Mouse (Mus musculus) heart, embryonic 14.5 days (tissue): ENCODE data around the gene Cgas. TPM values are rescaled to one million over a fixed set of nuclear protein-coding genes. Genes with fewer than 3 reads are reported as not detected.
A peak's percentile ranks its signal among the peaks of the same experiment; 100 is the strongest.
"Not testable (repeated sequence)": the region's sequence is repeated elsewhere in the genome, so short reads cannot be mapped to it uniquely, and the experiment has no call there.

ENCODE experiments used
- ATAC-seq: fragments of 200-750 bp; cut with Nextera tagmentation; 2 replicates; pipeline ENCODE4 v1.8.0; 2017; ENCODE audit warnings: low read depth, moderate TSS enrichment; ENCODE audit not compliant: insufficient number of reproducible peaks, insufficient read depth, low FRiP score
- H3K27ac ChIP-seq, 2 experiments: fragments of 200-500 bp in 1 of 2; fragments of 300-500 bp in 1 of 2; sonication (generic) in 1 of 2; replicated peaks in 1 of 2; 2 replicates each; pipeline ENCODE4 v1.5.1; 2012 to 2014; ENCODE audit warnings: low read depth in 2 of 2, low read length in 2 of 2, control low read depth in 1 of 2, mild to moderate bottlenecking in 1 of 2, mixed read lengths in 1 of 2; ENCODE audit not compliant: control insufficient read depth in 1 of 2, insufficient read depth in 1 of 2
- H3K27me3 ChIP-seq: fragments of 300-500 bp; sonication (generic); 2 replicates; pipeline ENCODE4 v1.6.1; 2014; ENCODE audit warnings: mild to moderate bottlenecking, low read length, control low read depth; ENCODE audit not compliant: control insufficient read depth, insufficient read depth
- H3K36me3 ChIP-seq: fragments of 300-500 bp; sonication (generic); 2 replicates; pipeline ENCODE4 v1.6.1; 2014; ENCODE audit warnings: mild to moderate bottlenecking, control low read depth, low read length, mixed read lengths; ENCODE audit not compliant: control insufficient read depth, insufficient read depth
- H3K4me1 ChIP-seq, 2 experiments: fragments of 200-500 bp in 1 of 2; fragments of 300-500 bp in 1 of 2; sonication (generic) in 1 of 2; 2 replicates each; pipeline ENCODE4 v1.6.1; 2012 to 2014; ENCODE audit warnings: low read length in 2 of 2, control low read depth in 1 of 2, mixed read lengths in 1 of 2; ENCODE audit not compliant: control insufficient read depth in 2 of 2, insufficient read depth in 2 of 2
- H3K4me2 ChIP-seq: fragments of 300-500 bp; sonication (generic); 2 replicates; pipeline ENCODE4 v1.6.1; 2014; ENCODE audit warnings: mild to moderate bottlenecking, low read length
- H3K4me3 ChIP-seq, 2 experiments: fragments of 200-500 bp in 1 of 2; fragments of 300-500 bp in 1 of 2; sonication (generic) in 1 of 2; 2 replicates each; pipeline ENCODE4 v1.5.1; 2012 to 2014; ENCODE audit warnings: low read length in 2 of 2, mild to moderate bottlenecking in 2 of 2, control low read depth in 1 of 2, low read depth in 1 of 2, moderate library complexity in 1 of 2; ENCODE audit not compliant: control insufficient read depth in 1 of 2, insufficient read depth in 1 of 2
- H3K9ac ChIP-seq: fragments of 300-500 bp; sonication (generic); 2 replicates; pipeline ENCODE4 v1.6.1; 2014; ENCODE audit warnings: mild to moderate bottlenecking, low read length
- H3K9me3 ChIP-seq: fragments of 300-500 bp; sonication (generic); 2 replicates; pipeline ENCODE4 v1.6.1; 2016; ENCODE audit warnings: low read length, control low read depth; ENCODE audit not compliant: control insufficient read depth
- WGBS: fragments of 180-500 bp; shearing (Covaris S2); extraction: QIAGEN DNeasy Blood & Tissue Kit; methylation state at CpG from one replicate; pipeline ENCODE4 v1.1.7; 2014; 5-methylcytosine and 5-hydroxymethylcytosine counted together
- polyA plus RNA-seq: library from polyadenylated mRNA; unstranded; fragments of >200 nt; fragmentation: Nextera tagmentation; extraction: Ambion mirVana; gene quantifications from 2 replicates; pipeline ENCODE4 v1.2.1, GENCODE M21; 2014

The Cgas gene
- polyA plus RNA-seq, 1 experiment from 2014 or later, result 0.77 TPM

DNA sequence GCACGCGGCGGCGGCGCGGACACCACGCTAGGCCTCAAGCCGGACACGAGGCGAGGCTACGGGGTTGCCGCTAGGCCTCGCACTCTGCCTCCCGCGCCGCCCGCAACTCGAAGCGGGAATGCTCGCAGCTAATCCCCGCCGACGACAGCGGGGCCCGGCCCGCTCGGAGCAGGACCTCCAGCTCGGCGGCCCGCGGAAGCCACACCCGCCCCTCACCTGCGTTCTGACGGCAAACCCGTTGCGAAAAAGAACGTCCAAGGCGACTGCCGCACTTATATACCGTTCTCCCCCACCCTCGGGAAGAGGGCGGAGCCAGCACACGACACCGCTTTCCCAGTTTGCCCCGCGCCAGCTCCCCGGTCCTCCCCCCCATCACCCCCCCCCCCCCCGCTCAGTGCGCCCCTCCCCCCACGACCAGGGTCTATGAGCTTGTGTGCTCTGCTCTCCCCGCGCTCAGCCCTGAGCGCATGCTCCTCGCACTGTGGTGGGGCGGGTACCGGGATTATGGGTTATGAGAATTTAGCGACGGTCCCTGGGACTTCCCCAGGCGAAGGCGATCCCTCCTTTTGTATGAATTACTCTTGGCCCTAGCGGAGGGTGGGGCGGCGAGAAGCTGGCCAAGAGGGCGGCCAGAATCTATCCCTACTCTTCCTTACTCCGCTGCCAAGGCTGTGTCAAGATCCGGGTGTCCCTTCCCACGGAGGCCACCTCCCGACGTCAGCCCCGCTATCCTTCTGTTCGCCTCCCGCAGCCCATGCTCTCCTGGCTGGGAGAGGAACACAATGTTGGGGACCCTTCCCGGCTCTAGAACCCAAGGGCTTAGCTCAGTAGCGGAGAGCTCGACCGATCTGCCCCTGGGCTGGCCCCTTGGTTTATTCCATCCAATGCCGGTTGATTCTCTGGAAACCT is 38.6 kb upstream of the Cgas start:
- H3K9me3 ChIP-seq, result no peaks in the 10 kb centered on the region

GRCm38 (mm10) chr9:78480706-78481358 is 37.8 kb upstream of the Cgas start:
- no peaks in the 10 kb centered on the region for H3K27me3 ChIP-seq
- H3K9me3 ChIP-seq, result no peaks in the 10 kb centered on the region
- peak; percentile 16 for ATAC-seq
- peaks cover 48% of the 10 kb centered on the region for H3K36me3 ChIP-seq
- peak overlapping the region; percentile 68 to 75 for H3K4me3 ChIP-seq
- H3K9ac ChIP-seq, result peak overlapping the region; percentile 100
- under 1% methylated on average over 46 of the region's 46 CpGs for WGBS
- H3K4me1 ChIP-seq, result peaks cover 3 to 24% of the 10 kb centered on the region in 2 experiments; a peak in 3 of 4 replicates
- H3K27ac ChIP-seq, result peak overlapping the region; percentile 96 to 98
- H3K4me2 ChIP-seq, result peak overlapping the region; percentile 67

More for the DNA sequence above, 38.6 kb upstream of the Cgas start:
- Histone ChIP-seq H3K27ac (peak overlapping the region; percentile 97 to 99), H3K36me3 (peaks cover 39% of the 10 kb centered on the region), H3K4me2 (peak overlapping the region; percentile 69), H3K27me3 (no peaks in the 10 kb centered on the region), H3K4me1 (peaks cover 3 to 24% of the 10 kb centered on the region in 2 experiments; a peak in 3 of 4 replicates), H3K9ac (peak overlapping the region; percentile 100), H3K4me3 (peak overlapping the region; percentile 68 to 75)
- ATAC-seq, result peak; percentile 98
- under 1% methylated on average over 64 of the region's 77 CpGs for WGBS

DNA sequence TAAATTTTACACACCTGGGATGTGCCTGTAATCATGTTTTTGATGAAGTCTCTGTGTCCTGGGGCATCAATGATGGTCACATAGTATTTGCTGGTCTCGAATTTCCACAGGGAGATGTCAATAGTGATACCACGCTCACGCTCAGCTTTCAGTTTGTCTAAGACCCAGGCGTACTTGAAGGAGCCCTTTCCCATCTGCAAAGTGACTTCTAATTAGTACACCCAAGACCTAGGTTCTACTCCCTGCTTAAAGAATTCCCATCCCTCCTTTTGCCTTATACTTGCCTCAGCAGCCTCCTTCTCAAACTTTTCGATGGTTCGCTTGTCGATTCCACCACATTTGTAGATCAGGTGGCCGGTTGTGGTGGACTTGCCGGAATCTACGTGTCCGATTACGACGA is 37.2 kb upstream of the Cgas start:
- H3K9ac ChIP-seq, result peak overlapping the region; percentile 100
- H3K4me2 ChIP-seq, result peak overlapping the region; percentile 67
- H3K4me3 ChIP-seq, result peak overlapping the region; percentile 68 to 75
- not testable (repeated sequence) for H3K27me3 ChIP-seq, H3K9me3 ChIP-seq, ATAC-seq
- H3K4me1 ChIP-seq, result peaks cover 3 to 24% of the 10 kb centered on the region in 2 experiments; a peak in 3 of 4 replicates
- WGBS, result under 1% methylated on average over 13 of the region's 13 CpGs
- peaks cover 51% of the 10 kb centered on the region for H3K36me3 ChIP-seq
- peak overlapping the region; percentile 96 to 98 for H3K27ac ChIP-seq

DNA sequence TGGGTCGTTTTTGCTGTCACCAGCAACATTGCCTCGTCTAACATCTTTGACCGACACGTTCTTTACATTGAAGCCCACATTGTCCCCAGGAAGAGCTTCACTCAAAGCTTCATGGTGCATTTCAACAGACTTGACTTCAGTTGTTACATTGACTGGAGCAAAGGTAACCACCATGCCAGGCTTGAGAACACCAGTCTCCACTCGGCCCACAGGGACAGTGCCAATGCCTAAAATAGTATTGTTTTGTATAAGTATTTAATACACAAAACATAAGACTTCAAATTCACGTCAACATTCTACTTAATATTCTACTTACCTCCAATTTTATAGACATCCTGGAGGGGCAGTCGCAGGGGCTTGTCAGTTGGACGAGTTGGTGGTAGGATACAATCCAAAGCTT is 36.3 kb upstream of the Cgas start:
- H3K4me2 ChIP-seq, result peak overlapping the region; percentile 67
- peak overlapping the region in 1 of 2 experiments; percentile 41; a peak in 1 of 4 replicates for H3K27ac ChIP-seq
- 20% methylated on average over 8 of the region's 8 CpGs for WGBS
- H3K27me3 ChIP-seq, ATAC-seq, H3K9me3 ChIP-seq: not testable (repeated sequence)
- peaks cover 3 to 22% of the 10 kb centered on the region in 2 experiments; a peak in 3 of 4 replicates for H3K4me1 ChIP-seq
- H3K36me3 ChIP-seq, result peaks cover 55% of the 10 kb centered on the region
- H3K9ac ChIP-seq, result peak overlapping the region; percentile 100
- peak overlapping the region; percentile 8 to 68 for H3K4me3 ChIP-seq

DNA sequence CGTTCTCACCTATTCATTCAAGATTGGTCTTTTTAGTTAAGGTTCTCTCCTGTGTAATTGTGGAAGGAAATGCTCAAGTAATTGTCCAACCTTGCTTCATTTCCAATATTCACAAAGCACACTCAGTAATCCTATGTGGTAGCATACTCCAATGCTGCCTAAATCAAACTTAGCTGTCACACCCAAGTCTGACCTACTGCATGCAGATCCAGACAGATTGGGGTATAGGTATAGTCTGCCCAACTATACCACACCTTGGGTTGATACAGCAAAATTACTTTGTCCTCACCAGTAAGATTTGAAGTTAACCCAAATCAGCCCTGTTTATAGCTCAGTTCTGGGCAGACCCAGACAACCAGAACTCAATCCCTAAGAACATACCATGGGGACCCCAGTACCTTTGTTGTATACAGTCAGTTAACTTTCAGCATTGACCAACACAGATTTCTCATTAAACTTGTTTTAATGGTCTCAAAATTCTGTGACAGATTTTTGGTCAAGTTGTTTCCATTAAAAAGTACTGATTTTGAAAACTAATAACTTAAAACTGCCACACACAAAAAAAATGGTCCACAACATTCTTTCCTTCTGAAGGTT is 35.1 kb upstream of the Cgas start:
- H3K9me3 ChIP-seq, H3K27me3 ChIP-seq, ATAC-seq: not testable (repeated sequence)
- Histone ChIP-seq H3K27ac (0 out of 4 replicates have a peak overlapping the region, but pooled peaks have one; percentile 8 to 48), H3K4me3 (peak overlapping the region in 1 of 2 experiments; percentile 9; a peak in 1 of 4 replicates), H3K36me3 (peaks cover 67% of the 10 kb centered on the region), H3K4me1 (peaks cover 3 to 22% of the 10 kb centered on the region in 2 experiments; a peak in 3 of 4 replicates), H3K9ac (peak overlapping the region; percentile 16; the same call in 1 of the 2 replicates), H3K4me2 (peak overlapping the region; percentile 27)
- 64% methylated on average over 1 of the region's 1 CpGs for WGBS

DNA sequence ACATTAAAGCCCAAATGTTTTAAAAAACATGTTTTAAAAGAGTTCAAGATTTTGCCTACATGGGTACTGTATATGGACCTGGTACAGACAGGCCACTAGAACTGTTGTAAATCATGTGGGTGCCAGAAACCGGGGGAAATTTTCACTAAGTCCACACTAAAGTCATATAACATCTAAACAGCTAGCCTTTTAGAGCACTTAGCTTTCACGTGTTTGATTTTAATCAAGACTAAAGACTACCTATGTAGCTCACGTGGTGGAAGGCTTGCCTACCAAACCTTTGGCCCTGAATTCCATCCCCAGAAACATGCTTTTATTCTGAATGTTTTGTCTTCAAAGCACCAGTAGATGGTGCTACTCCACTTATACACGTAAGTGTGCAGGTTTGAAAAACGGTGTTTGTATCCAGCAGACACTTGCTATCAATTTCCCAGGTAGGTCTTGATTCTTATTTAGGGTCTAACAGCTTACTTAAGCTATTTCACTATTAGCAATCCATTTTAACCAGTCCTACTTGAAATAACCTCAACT is 34.0 kb upstream of the Cgas start:
- Histone ChIP-seq H3K36me3 (peaks cover 73% of the 10 kb centered on the region), H3K4me1 (peaks cover 0 to 14% of the 10 kb centered on the region in 2 experiments; a peak in 1 of 4 replicates), H3K27ac (peak overlapping the region in 1 of 2 experiments; percentile 48; a peak in 2 of 4 replicates), H3K4me2 (no peak overlapping the region), H3K4me3 (no peak overlapping the region), H3K9me3 (no peaks in the 10 kb centered on the region), H3K9ac (no peak overlapping the region), H3K27me3 (no peaks in the 10 kb centered on the region)
- WGBS, result 9% methylated on average over 5 of the region's 5 CpGs
- ATAC-seq, result no peak

- peaks cover 0 to 14% of the 10 kb centered on the region in 2 experiments; a peak in 1 of 4 replicates for H3K4me1 ChIP-seq
- peaks cover 73% of the 10 kb centered on the region for H3K36me3 ChIP-seq
- peak overlapping the region in 1 of 2 experiments; percentile 48; a peak in 2 of 4 replicates for H3K27ac ChIP-seq
- H3K4me3 ChIP-seq, result no peak overlapping the region
- no peak overlapping the region for H3K4me2 ChIP-seq
- H3K27me3 ChIP-seq, result no peaks in the 10 kb centered on the region
- no peaks in the 10 kb centered on the region for H3K9me3 ChIP-seq
- 13% methylated on average over 1 of the region's 1 CpGs for WGBS
- no peak for ATAC-seq
- H3K9ac ChIP-seq, result no peak overlapping the region
Observed at GRCm38 (mm10) chr9:78476531-78477020, 33.5 kb upstream of the Cgas start.
